Mouse (Mus musculus): Measurements from ENCODE around the gene Sipa1l2. TPM values are rescaled to one million over a fixed set of nuclear protein-coding genes. Genes with fewer than 3 reads are reported as not detected.

Gene Sipa1l2
- polyA plus RNA-seq, 1 experiment from 2014 or later: 27.2 TPM

GRCm38 (mm10) chr8:125434151-125434550 is 135.5 kb downstream of the Sipa1l2 start:
- peak overlapping the region; percentile 66 for H3K27ac ChIP-seq
- 64% methylated on average over 8 of the region's 8 CpGs for WGBS
- peaks cover 71% of the 10 kb centered on the region for H3K36me3 ChIP-seq (ENCODE audit: poor library complexity, severe bottlenecking)
- no peak overlapping the region for H3K4me2 ChIP-seq
- no peaks in the 10 kb centered on the region for H3K27me3 ChIP-seq
- H3K4me1 ChIP-seq: peaks cover 30% of the 10 kb centered on the region
- ATAC-seq: no peak
- no peaks in the 10 kb centered on the region for H3K9me3 ChIP-seq (replicated peaks)
- no peak overlapping the region for H3K9ac ChIP-seq
- H3K4me3 ChIP-seq: no peak overlapping the region

GRCm38 (mm10) chr8:125431321-125431720 is 138.3 kb downstream of the Sipa1l2 start:
- no peak for ATAC-seq
- H3K4me2 ChIP-seq: no peak overlapping the region
- H3K27me3 ChIP-seq: no peaks in the 10 kb centered on the region
- H3K36me3 ChIP-seq (ENCODE audit: poor library complexity, severe bottlenecking): peaks cover 54% of the 10 kb centered on the region
- H3K27ac ChIP-seq: no peak overlapping the region
- H3K4me3 ChIP-seq: no peak overlapping the region
- no peaks in the 10 kb centered on the region for H3K9me3 ChIP-seq (replicated peaks)
- WGBS: 83% methylated on average over 3 of the region's 3 CpGs
- no peak overlapping the region for H3K9ac ChIP-seq
- H3K4me1 ChIP-seq: peaks cover 52% of the 10 kb centered on the region

- Histone ChIP-seq H3K4me3 (no peak overlapping the region), H3K9ac (no peak overlapping the region), H3K4me2 (no peak overlapping the region), H3K4me1 (peaks cover 52% of the 10 kb centered on the region), H3K27me3 (no peaks in the 10 kb centered on the region), H3K36me3 (ENCODE audit: poor library complexity, severe bottlenecking) (peaks cover 50% of the 10 kb centered on the region), H3K9me3 (replicated peaks) (no peaks in the 10 kb centered on the region), H3K27ac (no peak overlapping the region)
- WGBS: 95% methylated on average over 5 of the region's 5 CpGs
- ATAC-seq: no peak
These were observed 138.8 kb downstream of the Sipa1l2 start for GRCm38 (mm10) chr8:125430796-125431195.

- Histone ChIP-seq H3K9me3 (replicated peaks) (no peaks in the 10 kb centered on the region), H3K27me3 (no peaks in the 10 kb centered on the region), H3K4me3 (no peak overlapping the region), H3K36me3 (ENCODE audit: poor library complexity, severe bottlenecking) (peaks cover 45% of the 10 kb centered on the region), H3K4me2 (no peak overlapping the region), H3K9ac (no peak overlapping the region), H3K4me1 (peaks cover 48% of the 10 kb centered on the region), H3K27ac (peak overlapping the region; percentile 49)
- ATAC-seq: peak; percentile 50; the same call in 1 of the 2 replicates
- WGBS: 15% methylated on average over 8 of the region's 8 CpGs
These were observed 140.5 kb downstream of the Sipa1l2 start for GRCm38 (mm10) chr8:125428979-125429690.

- peak overlapping the region; percentile 4; the same call in 1 of the 2 replicates for H3K27ac ChIP-seq
- H3K9me3 ChIP-seq (replicated peaks): no peaks in the 10 kb centered on the region
- WGBS: 34% methylated on average over 10 of the region's 10 CpGs
- H3K4me1 ChIP-seq: peaks cover 47% of the 10 kb centered on the region
- no peak overlapping the region for H3K4me2 ChIP-seq
- no peak overlapping the region for H3K4me3 ChIP-seq
- no peak overlapping the region; the same call in 1 of the 2 replicates for H3K9ac ChIP-seq
- peak; percentile 48; the same call in 1 of the 2 replicates for ATAC-seq
- H3K27me3 ChIP-seq: no peaks in the 10 kb centered on the region
- H3K36me3 ChIP-seq (ENCODE audit: poor library complexity, severe bottlenecking): peaks cover 45% of the 10 kb centered on the region
These were observed 145.7 kb downstream of the Sipa1l2 start for GRCm38 (mm10) chr8:125423861-125424260.

- no peak for ATAC-seq
- Histone ChIP-seq H3K27me3 (no peaks in the 10 kb centered on the region), H3K4me1 (peaks cover 24% of the 10 kb centered on the region), H3K4me3 (no peak overlapping the region), H3K27ac (peak overlapping the region; percentile 31; the same call in 1 of the 2 replicates), H3K9me3 (replicated peaks) (no peaks in the 10 kb centered on the region), H3K4me2 (no peak overlapping the region), H3K36me3 (ENCODE audit: poor library complexity, severe bottlenecking) (peaks cover 58% of the 10 kb centered on the region), H3K9ac (no peak overlapping the region)
- 77% methylated on average over 14 of the region's 14 CpGs for WGBS
These were observed 150.3 kb downstream of the Sipa1l2 start for GRCm38 (mm10) chr8:125419202-125419830.

GRCm38 (mm10) chr8:125416146-125416545 is 153.5 kb downstream of the Sipa1l2 start:
- H3K27ac ChIP-seq: peak overlapping the region; percentile 36
- no peaks in the 10 kb centered on the region for H3K9me3 ChIP-seq (replicated peaks)
- H3K36me3 ChIP-seq (ENCODE audit: poor library complexity, severe bottlenecking): peaks cover 41% of the 10 kb centered on the region
- no peak; the same call in 1 of the 2 replicates for ATAC-seq
- H3K4me2 ChIP-seq: no peak overlapping the region
- H3K4me1 ChIP-seq: peaks cover 20% of the 10 kb centered on the region
- H3K4me3 ChIP-seq: no peak overlapping the region
- H3K27me3 ChIP-seq: no peaks in the 10 kb centered on the region
- H3K9ac ChIP-seq: no peak overlapping the region
- 91% methylated on average over 6 of the region's 6 CpGs for WGBS

GRCm38 (mm10) chr8:125414651-125415050 is 155.0 kb downstream of the Sipa1l2 start:
- 90% methylated on average over 8 of the region's 8 CpGs for WGBS

GRCm38 (mm10) chr8:125413001-125413909 is 156.4 kb downstream of the Sipa1l2 start:
- peaks cover 14% of the 10 kb centered on the region for H3K36me3 ChIP-seq (ENCODE audit: poor library complexity, severe bottlenecking)
- no peak for ATAC-seq
- H3K27me3 ChIP-seq: no peaks in the 10 kb centered on the region
- 0 out of 2 replicates have a peak overlapping the region, but pooled peaks have one; percentile 16 for H3K4me2 ChIP-seq
- peak overlapping the region; percentile 14; the same call in 1 of the 2 replicates for H3K27ac ChIP-seq
- no peaks in the 10 kb centered on the region for H3K9me3 ChIP-seq (replicated peaks)
- no peak overlapping the region for H3K9ac ChIP-seq
- H3K4me1 ChIP-seq: peaks cover 16% of the 10 kb centered on the region
- no peak overlapping the region for H3K4me3 ChIP-seq
- WGBS: 21% methylated on average over 13 of the region's 13 CpGs

More at GRCm38 (mm10) chr8:125414651-125415050, 155.0 kb downstream of the Sipa1l2 start:
- Histone ChIP-seq H3K4me2 (no peak overlapping the region), H3K27ac (no peak overlapping the region), H3K27me3 (no peaks in the 10 kb centered on the region), H3K4me3 (no peak overlapping the region), H3K9ac (no peak overlapping the region), H3K9me3 (replicated peaks) (no peaks in the 10 kb centered on the region), H3K36me3 (ENCODE audit: poor library complexity, severe bottlenecking) (peaks cover 27% of the 10 kb centered on the region), H3K4me1 (peaks cover 20% of the 10 kb centered on the region)
- ATAC-seq: no peak

- WGBS: 88% methylated on average over 5 of the region's 5 CpGs
- Histone ChIP-seq H3K27me3 (no peaks in the 10 kb centered on the region), H3K36me3 (ENCODE audit: poor library complexity, severe bottlenecking) (no peaks in the 10 kb centered on the region), H3K4me3 (no peak overlapping the region), H3K9ac (no peak overlapping the region), H3K4me1 (peaks cover 17% of the 10 kb centered on the region), H3K4me2 (no peak overlapping the region), H3K27ac (no peak overlapping the region), H3K9me3 (replicated peaks) (no peaks in the 10 kb centered on the region)
- ATAC-seq: no peak
These were observed 159.0 kb downstream of the Sipa1l2 start for GRCm38 (mm10) chr8:125410646-125411045.

- no peak for ATAC-seq
- no peaks in the 10 kb centered on the region for H3K27me3 ChIP-seq
- no peak overlapping the region for H3K27ac ChIP-seq
- WGBS: 47% methylated on average over 9 of the region's 9 CpGs
- H3K36me3 ChIP-seq (ENCODE audit: poor library complexity, severe bottlenecking): no peaks in the 10 kb centered on the region
- H3K4me1 ChIP-seq: 0 out of 2 replicates have a peak, but pooled peaks cover 8% of the 10 kb centered on the region
- no peak overlapping the region for H3K4me3 ChIP-seq
- no peak overlapping the region for H3K4me2 ChIP-seq
- no peak overlapping the region for H3K9ac ChIP-seq
- 0 out of 2 replicates have a peak, but pooled peaks cover 6% of the 10 kb centered on the region for H3K9me3 ChIP-seq (replicated peaks)
These were observed 161.9 kb downstream of the Sipa1l2 start for GRCm38 (mm10) chr8:125407672-125408071.

All from forebrain, embryonic 13.5 days (tissue).